In the genomic region with DNA sequence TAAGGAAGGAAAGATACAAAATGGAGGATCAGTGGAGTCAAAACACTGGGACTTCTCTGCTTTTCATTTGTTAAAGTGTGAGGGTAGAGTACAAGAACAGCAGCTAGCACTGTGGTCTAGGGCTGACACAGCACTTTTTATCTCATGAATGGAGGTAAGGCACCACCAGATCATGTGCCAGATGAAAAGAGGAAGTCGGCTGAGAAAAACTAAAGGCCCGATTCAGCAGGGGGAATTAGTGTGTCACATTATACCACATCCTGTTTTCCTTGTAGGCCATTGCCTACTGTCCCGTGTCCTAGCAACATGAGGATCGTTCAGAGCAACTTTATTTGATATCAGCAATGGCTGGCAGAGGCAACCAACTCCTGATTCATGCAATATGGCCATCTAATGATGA, we compare ENCODE assay signal across 14 mouse cellular contexts. TPM values are rescaled to one million over a fixed set of nuclear protein-coding genes. Genes with fewer than 3 reads are reported as not detected.
DNase-seq lines count a peak whose midpoint lies in the region.
"Had no signal": no experiment of that assay in that cellular context is flagged by ENCODE, and none has a peak within 500 bp of the region (broad histone marks: within the 10 kb centered on the region; RNA-seq: fewer than 3 reads in every experiment).

No protein-coding gene starts in this region.

- no peaks in the 10 kb centered on the region for H3K36me3 ChIP-seq in heart, embryonic 10.5 days
- no peaks in the 10 kb centered on the region for H3K36me3 ChIP-seq in macrophage (ENCODE audit: inconsistent target)
- H3K36me3 ChIP-seq: midbrain, embryonic 10.5 days had no signal

- peak; percentile 95 for DNase-seq in heart, adult 11 months
- DNase-seq in heart, embryonic 10.5 days (ENCODE audit: low spot score) = no peak
- DNase-seq in 416B (ENCODE audit: low read depth) = peak; percentile 99
- DNase-seq in c-Kit-positive CD71-positive TER-119-positive erythroid progenitor cells, embryonic 14.5 days (ENCODE audit: low spot score) = peak; percentile 9
- DNase-seq in thymus, postnatal 36 days = no peak
- DNase-seq in ovary, adult 18-20 months (ENCODE audit: low spot score) = no peak
- DNase-seq in gastrocnemius, adult 8-10 months (ENCODE audit: low spot score in 2 of 2) = no peak
- DNase-seq: adrenal gland, adult 8-10 months; cerebellum, adult 8-10 months; gastrocnemius, adult 2 months; heart, postnatal 36 days had no signal

- WGBS in heart, embryonic 10.5 days = 66% methylated on average over 4 of the region's 4 CpGs
- 3% methylated on average over 4 of the region's 4 CpGs for WGBS in macrophage (ENCODE audit: missing documents)

- H3K79me2 ChIP-seq in macrophage (ENCODE audit: inconsistent target) = no peaks in the 10 kb centered on the region

- H3K27me3 ChIP-seq in heart, embryonic 10.5 days (ENCODE audit: insufficient read depth, poor library complexity, severe bottlenecking) = no peaks in the 10 kb centered on the region

- no peaks in the 10 kb centered on the region for H3K4me1 ChIP-seq in heart, embryonic 10.5 days
- H3K4me1 ChIP-seq: midbrain, embryonic 10.5 days had no signal

- no peak overlapping the region for H3K27ac ChIP-seq in heart, embryonic 10.5 days
- peak overlapping the region; percentile 79 for H3K27ac ChIP-seq in macrophage
- H3K27ac ChIP-seq: gastrocnemius, adult 2 months; midbrain, embryonic 10.5 days had no signal

- no peak overlapping the region for H3K4me3 ChIP-seq in heart, embryonic 10.5 days
- H3K4me3 ChIP-seq in macrophage (ENCODE audit: inconsistent target) = no peak overlapping the region
- H3K4me3 ChIP-seq: gastrocnemius, adult 2 months; midbrain, embryonic 10.5 days had no signal

- no peaks in the 10 kb centered on the region for H3K9me3 ChIP-seq in heart, embryonic 10.5 days
- H3K9me3 ChIP-seq: midbrain, embryonic 10.5 days had no signal

RNA-seq across cellular contexts. Expression of gene Cxcl5, which starts 17.1 kb away (rescaled TPM):
- 0.21 TPM in 1 of 2 replicates, not detected in the other for polyA plus RNA-seq in heart, embryonic 10.5 days (2016; fragmentation: Nextera tagmentation; extraction: Ambion mirVana)
- total RNA-seq in macrophage (2018; cell fraction: chromatin; rRNA removed) = under 1 TPM in 2 of 26 experiments, not detected in 24; 0.39 to 0.85 TPM
- total RNA-seq in macrophage (2018; cell fraction: cytosol; rRNA removed) = under 1 TPM in 6 of 26 experiments, not detected in 20; 0.06 to 0.14 (median 0.10) TPM
- total RNA-seq in macrophage (2018; cell fraction: nucleus; rRNA removed) = under 1 TPM in 2 of 26 experiments, not detected in 24; 0.49 to 0.52 TPM
- 0.11 TPM in 1 of 3 replicates, not detected in the others for polyA plus RNA-seq in macrophage (2018)
- not detected for total RNA-seq in gastrocnemius, adult 8-10 months (2022)
- total RNA-seq: adrenal gland, adult 8-10 months; gastrocnemius, adult 2 months had no signal

RNA-seq across cellular contexts. Expression of gene Ppbp, which starts 26.3 kb away (rescaled TPM):
- 9.8 and 13.4 TPM in 2 replicates for polyA plus RNA-seq in heart, embryonic 10.5 days (2016; fragmentation: Nextera tagmentation; extraction: Ambion mirVana)
- total RNA-seq in macrophage (2018; cell fraction: chromatin; rRNA removed) = 1 to 10 TPM in 1 of 26 experiments, not detected in 25; 1.7 TPM
- total RNA-seq in macrophage (2018; cell fraction: cytosol; rRNA removed) = 1 to 10 TPM in 15 of 26 experiments, under 1 TPM in 11; 0.14 to 6.1 (median 1.4) TPM
- total RNA-seq in macrophage (2018; cell fraction: nucleus; rRNA removed) = 1 to 10 TPM in 9 of 26 experiments, under 1 TPM in 7, not detected in 10; 0.60 to 3.0 (median 1.5) TPM
- 1.9 to 15.6 TPM (median 10.5 TPM) in 3 replicates for polyA plus RNA-seq in macrophage (2018)
- total RNA-seq in gastrocnemius, adult 8-10 months (2022) = under 1 TPM in 2 of 4 experiments, not detected in 2; 0.45 to 0.53 TPM
- polyA plus RNA-seq: neural tube, embryonic 14.5 days had no signal

RNA-seq across cellular contexts. Expression of gene Pf4, which starts 30.2 kb away (rescaled TPM):
- polyA plus RNA-seq in heart, embryonic 10.5 days (2016; fragmentation: Nextera tagmentation; extraction: Ambion mirVana) = 72.7 and 81.1 TPM in 2 replicates
- 100 to 1,000 TPM in 1 of 26 experiments, 10 to 100 TPM in 17, 1 to 10 TPM in 8; 3.5 to 105 (median 15.3) TPM for total RNA-seq in macrophage (2018; cell fraction: chromatin; rRNA removed)
- 100 to 1,000 TPM; 229 to 877 (median 467) TPM for total RNA-seq in macrophage (2018; cell fraction: cytosol; rRNA removed)
- total RNA-seq in macrophage (2018; cell fraction: nucleus; rRNA removed) = 1,000 to 10,000 TPM in 1 of 26 experiments, 100 to 1,000 TPM in 13, 10 to 100 TPM in 12; 51.2 to 1,104 (median 112) TPM
- polyA plus RNA-seq in macrophage (2018) = 376 to 3,137 TPM (median 826 TPM) in 3 replicates
- total RNA-seq in gastrocnemius, adult 8-10 months (2022) = 10 to 100 TPM in 1 of 4 experiments, 1 to 10 TPM in 3; 1.9 to 12.2 (median 6.2) TPM

RNA-seq across cellular contexts. Expression of gene Cxcl3, which starts 43.9 kb away (rescaled TPM):
- polyA plus RNA-seq in heart, embryonic 10.5 days (2016; fragmentation: Nextera tagmentation; extraction: Ambion mirVana) = 0.13 TPM in 1 of 2 replicates, not detected in the other
- total RNA-seq in macrophage (2018; cell fraction: chromatin; rRNA removed) = 10 to 100 TPM in 3 of 26 experiments, 1 to 10 TPM in 7, under 1 TPM in 5, not detected in 11; 0.29 to 13.5 (median 1.2) TPM
- 10 to 100 TPM in 4 of 26 experiments, 1 to 10 TPM in 9, under 1 TPM in 9, not detected in 4; 0.14 to 48.9 (median 1.3) TPM for total RNA-seq in macrophage (2018; cell fraction: cytosol; rRNA removed)
- 10 to 100 TPM in 4 of 26 experiments, 1 to 10 TPM in 15, under 1 TPM in 4, not detected in 3; 0.16 to 26.9 (median 2.2) TPM for total RNA-seq in macrophage (2018; cell fraction: nucleus; rRNA removed)
- 0.20 to 0.48 TPM (median 0.37 TPM) in 3 replicates for polyA plus RNA-seq in macrophage (2018)
- not detected for total RNA-seq in gastrocnemius, adult 8-10 months (2022)
- total RNA-seq: adrenal gland, adult 8-10 months; gastrocnemius, adult 2 months; heart, postnatal 36 days had no signal
- polyA plus RNA-seq: midbrain, embryonic 10.5 days; neural tube, embryonic 14.5 days had no signal

RNA-seq across cellular contexts. Expression of gene Cxcl15, which starts 52.3 kb away (rescaled TPM):
- polyA plus RNA-seq in heart, embryonic 10.5 days (2016; fragmentation: Nextera tagmentation; extraction: Ambion mirVana) = 0.15 TPM in 1 of 2 replicates, not detected in the other
- total RNA-seq in macrophage (2018; cell fraction: chromatin; rRNA removed) = under 1 TPM in 1 of 26 experiments, not detected in 25; 0.92 TPM
- not detected for total RNA-seq in macrophage (2018; cell fraction: cytosol; rRNA removed)
- not detected for total RNA-seq in macrophage (2018; cell fraction: nucleus; rRNA removed)
- polyA plus RNA-seq in macrophage (2018) = not detected in 3 replicates
- total RNA-seq in gastrocnemius, adult 8-10 months (2022) = not detected
- total RNA-seq: adrenal gland, adult 8-10 months; gastrocnemius, adult 2 months; heart, postnatal 36 days had no signal
- polyA plus RNA-seq: midbrain, embryonic 10.5 days; neural tube, embryonic 14.5 days had no signal

Comparison
In these comparisons a context has a peak if more than half of its experiments do, and no peak if none do; other contexts are left out.
1. DNase-seq: peak in heart, adult 11 months (single experiment), 416B (single experiment) and c-Kit-positive CD71-positive TER-119-positive erythroid progenitor cells, embryonic 14.5 days (single experiment); none in heart, embryonic 10.5 days (single experiment), thymus, postnatal 36 days (0 of 2), ovary, adult 18-20 months (single experiment) and gastrocnemius, adult 8-10 months (0 of 2).